Mouse (Mus musculus) hindbrain, embryonic 12.5 days (tissue): Measurements from ENCODE around the gene Rab34. TPM values are rescaled to one million over a fixed set of nuclear protein-coding genes. Genes with fewer than 3 reads are reported as not detected.

ENCODE experiments used
- ATAC-seq: fragments of 200-750 bp; cut with Nextera tagmentation; 2 replicates; pipeline ENCODE4 v1.8.0; 2017; ENCODE audit warnings: moderate TSS enrichment; ENCODE audit not compliant: low FRiP score
- H3K27ac ChIP-seq: fragments of 300-500 bp; sonication (generic); 2 replicates; pipeline ENCODE4 v1.5.1; 2016; ENCODE audit warnings: mild to moderate bottlenecking
- H3K27me3 ChIP-seq: fragments of 300-500 bp; sonication (generic); 2 replicates; pipeline ENCODE4 v1.6.1; 2016; ENCODE audit warnings: mild to moderate bottlenecking
- H3K36me3 ChIP-seq: fragments of 300-500 bp; sonication (generic); 2 replicates; pipeline ENCODE4 v1.6.1; 2016; ENCODE audit warnings: mild to moderate bottlenecking
- H3K4me1 ChIP-seq: fragments of 300-500 bp; sonication (generic); 2 replicates; pipeline ENCODE4 v1.6.1; 2016
- H3K4me2 ChIP-seq: fragments of 300-500 bp; sonication (generic); replicated peaks from 2 replicates; pipeline ENCODE4 v1.6.1; 2016; ENCODE audit warnings: mild to moderate bottlenecking
- H3K4me3 ChIP-seq: fragments of 300-500 bp; sonication (generic); 2 replicates; pipeline ENCODE4 v1.5.1; 2016; ENCODE audit warnings: mild to moderate bottlenecking
- H3K9ac ChIP-seq: fragments of 300-500 bp; sonication (generic); 2 replicates; pipeline ENCODE4 v1.6.1; 2016; ENCODE audit warnings: mild to moderate bottlenecking, moderate library complexity
- H3K9me3 ChIP-seq: fragments of 300-500 bp; sonication (generic); replicated peaks from 2 replicates; pipeline ENCODE4 v1.6.1; 2016; ENCODE audit warnings: mild to moderate bottlenecking
- WGBS: fragments of 180-500 bp; shearing (Covaris S2); methylation state at CpG from one replicate; pipeline ENCODE4 v1.1.7; 2016; 5-methylcytosine and 5-hydroxymethylcytosine counted together
- polyA plus RNA-seq: library from polyadenylated mRNA; unstranded; fragments of >200 nt; fragmentation: Nextera tagmentation; extraction: Ambion mirVana; gene quantifications from 2 replicates; pipeline ENCODE4 v1.2.1, GENCODE M21; 2016

The Rab34 gene
- polyA plus RNA-seq, 1 experiment from 2014 or later, result 75.2 TPM

DNA sequence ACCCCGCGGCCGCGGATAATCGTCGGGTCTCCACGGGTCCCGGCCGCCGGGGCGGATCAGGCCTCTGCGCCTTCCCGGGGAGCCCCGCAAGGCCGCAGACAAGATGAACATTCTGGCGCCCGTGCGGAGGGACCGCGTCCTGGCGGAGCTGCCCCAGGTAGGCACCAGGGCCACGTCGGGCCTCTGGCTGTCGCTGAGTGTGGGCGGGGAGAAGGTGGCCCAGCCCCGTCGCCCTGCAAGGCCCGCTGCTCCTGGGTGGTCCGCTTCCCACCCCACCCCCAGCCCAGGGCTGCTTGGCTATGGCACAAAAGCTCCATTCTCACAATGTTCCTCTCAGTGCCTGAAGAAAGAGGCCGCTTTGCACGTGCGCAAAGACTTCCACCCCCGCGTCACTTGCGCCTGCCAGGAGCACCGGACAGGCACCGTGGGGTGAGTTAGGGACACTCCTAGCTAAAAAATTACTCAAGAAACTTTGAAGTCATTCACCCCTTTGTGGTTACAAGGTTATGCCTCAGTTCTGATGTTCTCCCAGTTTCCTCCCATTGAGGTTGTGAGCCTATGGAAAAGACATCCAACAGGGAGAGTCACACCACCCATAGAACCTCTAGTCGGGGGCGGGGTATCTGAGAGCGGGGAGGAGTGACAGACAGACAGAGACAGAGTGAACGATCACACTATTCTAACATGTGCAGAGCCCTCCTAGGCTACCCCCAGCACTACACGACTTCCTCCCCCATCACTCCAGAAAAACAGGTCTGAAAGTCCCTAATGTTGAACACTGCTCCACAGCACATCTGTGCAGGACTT, 1.2 kb downstream of the Rab34 start:
- ATAC-seq, result peak; percentile 83
- peak overlapping the region; percentile 76 for H3K4me3 ChIP-seq
- under 1% methylated on average over 42 of the region's 42 CpGs for WGBS
- no peaks in the 10 kb centered on the region for H3K27me3 ChIP-seq
- H3K27ac ChIP-seq, result peak overlapping the region; percentile 96
- H3K9ac ChIP-seq, result peak overlapping the region; percentile 89
- H3K4me1 ChIP-seq, result peaks cover 18% of the 10 kb centered on the region
- peak overlapping the region; percentile 65 for H3K4me2 ChIP-seq
- H3K9me3 ChIP-seq, result no peaks in the 10 kb centered on the region
- H3K36me3 ChIP-seq, result peaks cover 30% of the 10 kb centered on the region

GRCm38 (mm10) chr11:78190041-78190440, 1.8 kb downstream of the Rab34 start:
- Histone ChIP-seq H3K9me3 (no peaks in the 10 kb centered on the region), H3K4me2 (peak overlapping the region; percentile 65), H3K27ac (peak overlapping the region; percentile 96), H3K9ac (peak overlapping the region; percentile 89; the same call in 1 of the 2 replicates), H3K4me1 (peaks cover 24% of the 10 kb centered on the region), H3K4me3 (peak overlapping the region; percentile 76; the same call in 1 of the 2 replicates), H3K36me3 (peaks cover 30% of the 10 kb centered on the region), H3K27me3 (no peaks in the 10 kb centered on the region)
- no peak for ATAC-seq
- 64% methylated on average over 6 of the region's 6 CpGs for WGBS

GRCm38 (mm10) chr11:78193113-78193512, 4.9 kb downstream of the Rab34 start, which contains the start of gene Proca1:
TSS of gene Proca1 (plus strand) at chr11:78193392.
- no peak within 1 kb of the TSS for H3K9ac ChIP-seq
- H3K9me3 ChIP-seq, result no peaks in the 10 kb centered on the region
- H3K36me3 ChIP-seq, result peaks cover 30% of the 10 kb centered on the region
- WGBS, result 85% methylated on average over 1 of the region's 1 CpGs
- peak within 1 kb of the TSS; percentile 34 for H3K4me3 ChIP-seq
- H3K27me3 ChIP-seq, result no peaks in the 10 kb centered on the region
- peak within 1 kb of the TSS; percentile 51 for H3K4me2 ChIP-seq
- H3K4me1 ChIP-seq, result peaks cover 25% of the 10 kb centered on the region
- ATAC-seq, result no peak
- H3K27ac ChIP-seq, result no peak within 1 kb of the TSS

DNA sequence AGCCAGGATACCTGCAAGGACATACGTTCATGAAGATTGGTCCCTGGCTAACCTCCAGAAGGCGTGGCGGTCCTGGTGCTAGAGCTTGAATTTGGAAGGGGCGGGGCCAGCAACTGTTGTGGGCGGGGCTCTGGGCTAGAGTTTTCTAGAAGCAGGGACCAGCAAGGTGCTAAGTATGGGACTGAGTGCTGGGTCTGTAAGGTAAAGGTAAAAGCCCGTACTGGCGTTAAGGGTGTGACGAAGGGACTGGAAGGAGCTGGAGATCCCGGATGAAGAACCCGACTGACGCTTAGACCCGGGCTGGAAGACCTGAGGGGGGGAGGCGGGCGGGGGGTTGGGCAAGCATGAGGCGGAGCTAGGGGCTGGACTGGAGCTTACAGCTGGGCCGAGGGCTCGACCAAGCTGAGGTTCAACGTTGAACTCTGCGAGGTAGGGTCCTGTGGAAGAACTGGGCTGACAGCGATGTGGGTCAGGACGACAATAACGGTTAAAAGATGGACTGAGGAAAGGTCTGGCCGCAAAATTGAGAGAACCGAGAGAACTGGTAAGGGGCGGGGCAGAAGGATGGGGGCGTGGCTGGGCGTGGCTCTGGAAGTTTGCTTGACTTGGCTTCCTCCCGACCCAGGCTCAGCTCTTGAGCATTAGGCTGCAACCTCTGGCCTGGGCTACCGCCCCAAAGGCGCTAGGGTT, 6.3 kb downstream of the Rab34 start:
- Histone ChIP-seq H3K27me3 (no peaks in the 10 kb centered on the region), H3K36me3 (peaks cover 30% of the 10 kb centered on the region), H3K9me3 (no peaks in the 10 kb centered on the region), H3K9ac (0 out of 2 replicates have a peak overlapping the region, but pooled peaks have one; percentile 41), H3K4me1 (peaks cover 20% of the 10 kb centered on the region), H3K4me2 (peak overlapping the region; percentile 51), H3K27ac (no peak overlapping the region), H3K4me3 (peak overlapping the region; percentile 34)
- 2% methylated on average over 30 of the region's 30 CpGs for WGBS
- ATAC-seq, result peak; percentile 55; the same call in 1 of the 2 replicates

DNA sequence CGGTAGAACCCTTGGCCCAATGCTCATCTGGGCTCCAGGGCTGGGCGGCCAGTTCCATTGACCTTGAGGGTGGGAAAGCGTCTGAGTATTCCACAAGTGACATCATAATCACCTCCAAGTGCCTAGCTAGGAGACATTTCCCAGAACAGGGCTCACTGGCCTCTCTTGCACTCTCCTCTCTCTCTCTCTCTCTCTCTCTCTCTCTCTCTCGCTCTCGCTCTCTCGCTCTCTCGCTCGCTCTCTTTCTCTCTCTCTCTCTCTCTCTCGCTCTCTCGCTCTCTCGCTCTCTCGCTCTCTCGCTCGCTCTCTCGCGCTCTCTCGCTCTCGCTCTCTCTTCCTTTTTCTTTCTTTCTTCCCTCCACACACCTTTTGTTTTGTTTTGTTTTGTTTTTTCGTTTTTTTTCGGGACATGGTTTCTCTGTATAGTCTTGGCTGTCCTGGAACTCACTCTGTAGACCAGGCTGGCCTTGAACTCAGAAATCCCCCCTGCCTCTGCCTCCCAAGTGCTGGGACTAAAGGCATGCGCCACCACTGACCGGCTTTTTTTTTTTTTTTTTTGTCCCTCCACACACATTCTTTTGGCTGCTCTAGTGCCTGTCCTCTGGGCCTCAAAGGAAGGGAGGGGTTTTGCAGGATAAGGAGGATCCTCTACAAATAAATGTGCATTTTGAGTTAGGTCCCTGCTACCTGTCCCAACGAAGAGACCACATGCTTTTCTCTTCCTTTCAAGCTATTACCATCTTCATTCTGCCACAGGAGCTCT, 7.1 kb downstream of the Rab34 start:
- no peaks in the 10 kb centered on the region for H3K9me3 ChIP-seq
- peaks cover 29% of the 10 kb centered on the region for H3K36me3 ChIP-seq
- WGBS, result 59% methylated on average over 23 of the region's 23 CpGs
- no peak overlapping the region for H3K27ac ChIP-seq
- H3K4me3 ChIP-seq, result peak overlapping the region; percentile 34
- H3K4me1 ChIP-seq, result peaks cover 12% of the 10 kb centered on the region
- H3K4me2 ChIP-seq, result peak overlapping the region; percentile 51
- H3K27me3 ChIP-seq, result no peaks in the 10 kb centered on the region
- H3K9ac ChIP-seq, result 0 out of 2 replicates have a peak overlapping the region, but pooled peaks have one; percentile 41
- ATAC-seq, result no peak

- Histone ChIP-seq H3K36me3 (peaks cover 36% of the 10 kb centered on the region), H3K4me3 (no peak overlapping the region), H3K4me2 (no peak overlapping the region), H3K9me3 (no peaks in the 10 kb centered on the region), H3K27me3 (no peaks in the 10 kb centered on the region), H3K9ac (no peak overlapping the region), H3K4me1 (peaks cover 2% of the 10 kb centered on the region; the same call in 1 of the 2 replicates), H3K27ac (no peak overlapping the region)
- ATAC-seq, result no peak
- WGBS, result 93% methylated on average over 3 of the region's 3 CpGs
These were observed 14.1 kb downstream of the Rab34 start for GRCm38 (mm10) chr11:78202372-78202771.

GRCm38 (mm10) chr11:78204287-78204686, 16.1 kb downstream of the Rab34 start:
- peaks cover 55% of the 10 kb centered on the region for H3K36me3 ChIP-seq

DNA sequence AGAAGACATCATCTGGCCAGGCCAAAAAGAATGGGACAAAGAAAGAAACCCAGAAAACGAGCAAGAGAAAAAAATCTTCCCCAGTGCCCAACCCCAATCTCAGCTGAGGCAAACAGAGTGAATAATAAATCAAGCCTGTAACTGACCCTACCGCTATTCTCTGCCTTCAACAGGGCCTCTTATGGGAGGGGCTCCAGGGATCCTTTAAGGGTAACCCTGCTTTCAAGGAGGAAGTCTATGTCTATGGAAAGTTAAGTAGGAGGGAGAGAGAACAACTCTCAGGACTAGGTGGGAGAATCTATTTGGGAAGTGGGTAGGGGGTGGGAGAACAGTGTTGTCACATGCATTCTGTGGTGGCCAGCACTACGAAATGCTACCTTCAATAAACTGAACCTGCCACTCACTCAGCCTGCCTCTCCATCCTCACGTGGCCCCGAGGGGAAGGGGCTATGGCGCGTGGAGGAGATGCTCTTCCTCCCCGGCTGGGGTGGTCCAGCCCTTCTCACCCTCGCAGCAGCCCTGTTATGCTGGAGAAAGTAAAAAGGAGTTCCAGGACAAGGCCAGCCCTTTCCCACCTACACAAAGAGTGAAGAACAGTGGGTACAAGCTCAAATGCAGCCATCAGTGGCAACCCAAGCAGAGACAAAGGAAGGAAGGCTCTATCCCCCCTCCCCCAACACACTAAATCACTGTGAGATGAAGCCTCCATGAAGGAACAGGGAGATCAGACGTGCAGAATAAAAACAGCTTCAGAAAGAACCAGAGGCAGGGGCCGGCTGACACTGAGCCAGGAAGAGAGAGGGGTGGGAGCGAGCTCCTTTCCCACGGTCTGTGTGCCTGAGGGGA, 17.4 kb downstream of the Rab34 start:
- 0 out of 2 replicates have a peak overlapping the region, but pooled peaks have one; percentile 18 for H3K9ac ChIP-seq
- H3K27me3 ChIP-seq, result no peaks in the 10 kb centered on the region
- H3K27ac ChIP-seq, result peak overlapping the region; percentile 65
- H3K4me2 ChIP-seq, result no peak overlapping the region
- peaks cover 68% of the 10 kb centered on the region for H3K36me3 ChIP-seq
- 65% methylated on average over 13 of the region's 13 CpGs for WGBS
- H3K4me3 ChIP-seq, result no peak overlapping the region
- H3K9me3 ChIP-seq, result no peaks in the 10 kb centered on the region
- peaks cover 2% of the 10 kb centered on the region; the same call in 1 of the 2 replicates for H3K4me1 ChIP-seq
- no peak for ATAC-seq

More at GRCm38 (mm10) chr11:78204287-78204686, 16.1 kb downstream of the Rab34 start:
- no peak overlapping the region for H3K4me3 ChIP-seq
- no peak overlapping the region for H3K9ac ChIP-seq
- H3K27ac ChIP-seq, result no peak overlapping the region
- ATAC-seq, result peak; percentile 35; the same call in 1 of the 2 replicates
- no peak overlapping the region for H3K4me2 ChIP-seq
- WGBS, result 75% methylated on average over 6 of the region's 6 CpGs
- H3K4me1 ChIP-seq, result peaks cover 2% of the 10 kb centered on the region; the same call in 1 of the 2 replicates
- no peaks in the 10 kb centered on the region for H3K9me3 ChIP-seq
- no peaks in the 10 kb centered on the region for H3K27me3 ChIP-seq

GRCm38 (mm10) chr11:78207190-78207589, 19.0 kb downstream of the Rab34 start:
- Histone ChIP-seq H3K4me1 (peaks cover 2% of the 10 kb centered on the region; the same call in 1 of the 2 replicates), H3K4me3 (no peak overlapping the region), H3K4me2 (no peak overlapping the region), H3K36me3 (peaks cover 82% of the 10 kb centered on the region), H3K9me3 (no peaks in the 10 kb centered on the region), H3K9ac (no peak overlapping the region), H3K27ac (no peak overlapping the region; the same call in 1 of the 2 replicates), H3K27me3 (no peaks in the 10 kb centered on the region)
- no peak for ATAC-seq
- WGBS, result 76% methylated on average over 7 of the region's 7 CpGs

GRCm38 (mm10) chr11:78209886-78210285, 21.7 kb downstream of the Rab34 start:
- no peak overlapping the region for H3K4me3 ChIP-seq
- H3K27me3 ChIP-seq, result no peaks in the 10 kb centered on the region
- no peak overlapping the region for H3K27ac ChIP-seq
- H3K9ac ChIP-seq, result no peak overlapping the region
- WGBS, result 96% methylated on average over 6 of the region's 6 CpGs
- no peaks in the 10 kb centered on the region for H3K4me1 ChIP-seq
- ATAC-seq, result no peak
- H3K4me2 ChIP-seq, result no peak overlapping the region
- H3K9me3 ChIP-seq, result no peaks in the 10 kb centered on the region
- peaks cover 95% of the 10 kb centered on the region for H3K36me3 ChIP-seq

DNA sequence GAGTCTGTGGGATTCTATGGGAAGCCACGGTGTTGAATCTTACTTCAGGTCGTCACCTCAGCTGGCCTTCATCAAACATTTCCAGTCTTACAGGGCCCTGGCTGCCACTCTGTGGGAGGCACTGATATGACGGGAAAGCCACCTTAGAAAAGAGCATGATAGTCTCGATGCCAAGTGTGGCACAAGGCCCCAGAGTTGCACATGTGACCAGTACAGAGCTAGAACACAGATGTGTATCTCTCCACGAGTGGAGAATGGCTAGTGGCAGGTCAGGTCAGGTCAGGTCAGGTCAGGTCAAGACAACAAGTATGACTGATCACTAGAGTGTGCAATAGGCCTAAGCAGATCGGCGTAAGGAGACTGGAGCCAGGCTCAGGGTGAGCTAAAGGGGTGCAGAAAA, 22.4 kb downstream of the Rab34 start:
- H3K9me3 ChIP-seq, result no peaks in the 10 kb centered on the region
- no peak for ATAC-seq
- no peak overlapping the region for H3K9ac ChIP-seq
- H3K27me3 ChIP-seq, result no peaks in the 10 kb centered on the region
- no peak overlapping the region for H3K27ac ChIP-seq
- H3K4me2 ChIP-seq, result no peak overlapping the region
- peaks cover 96% of the 10 kb centered on the region for H3K36me3 ChIP-seq
- no peak overlapping the region for H3K4me3 ChIP-seq
- 67% methylated on average over 7 of the region's 7 CpGs for WGBS
- no peaks in the 10 kb centered on the region for H3K4me1 ChIP-seq
